Mouse (Mus musculus): ENCODE data around the gene Gm8298. TPM values are rescaled to one million over a fixed set of nuclear protein-coding genes. Genes with fewer than 3 reads are reported as not detected.
"Not testable (repeated sequence)": the region's sequence is repeated elsewhere in the genome, so short reads cannot be mapped to it uniquely, and the experiment has no call there.

Gene Gm8298
- polyA plus RNA-seq (2021): not detected

DNA sequence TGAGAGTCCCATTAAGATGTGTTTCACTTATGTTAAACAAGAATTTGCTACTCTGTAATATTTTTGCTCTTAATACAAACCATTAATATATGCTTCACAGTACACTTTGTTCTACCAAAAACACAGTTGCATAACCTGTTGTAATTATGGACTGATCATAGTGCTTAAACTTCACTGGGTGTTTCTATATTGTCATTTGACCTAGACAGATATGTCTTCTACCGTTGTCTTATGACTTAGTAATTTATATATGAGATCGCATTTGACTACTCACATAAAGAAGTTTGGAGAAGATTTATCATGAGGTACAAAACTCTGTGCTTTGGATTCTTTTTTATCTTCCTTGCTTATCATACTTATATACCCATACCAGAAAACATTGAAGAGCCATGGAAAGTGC, at the start of gene Gm8298:
Gene Gm8298 (plus strand): TSS at position 301 of the 400 bp plus-strand sequence.
- POLR2A ChIA-PET: no interaction called here

DNA sequence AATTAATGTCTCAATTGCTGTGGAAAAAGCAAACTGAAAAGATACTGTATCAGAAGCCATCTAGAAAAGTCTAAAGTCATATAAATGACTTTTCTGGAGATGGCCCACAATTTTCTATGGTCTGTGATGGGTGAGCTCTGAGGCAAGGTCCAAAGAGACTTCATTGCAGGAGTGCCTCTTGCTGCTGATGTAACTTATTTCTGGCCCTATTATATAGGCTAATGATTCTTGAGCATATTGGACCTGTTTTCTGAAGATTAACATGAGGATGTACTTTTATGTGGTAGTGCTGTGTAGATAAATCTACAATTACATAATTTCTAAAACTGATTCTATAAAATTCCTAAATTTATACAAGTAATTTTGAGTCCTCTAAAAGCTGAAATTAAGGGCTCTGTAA, 47.7 kb upstream of the Gm8298 start:
- TF ChIP-seq CTCF (IDR thresholded peaks at IDR 0.05): no peak
- ChIA-PET CTCF (no interaction called here), POLR2A (no interaction called here)
- no peak for DNase-seq (ENCODE audit: low read depth, low spot score)
- no peak for ATAC-seq
- in situ Hi-C loops (cut with MboI; ENCODE audit: low pct_unique_long_range_greater_than_20kb): no loop called here
- H3K27me3 ChIP-seq: peaks cover 4% of the 10 kb centered on the region

More for the DNA sequence above, at the start of gene Gm8298:
- DNase-seq (ENCODE audit: low read depth, low spot score) (no peak), ATAC-seq (no peak)
- in situ Hi-C loops (cut with MboI; ENCODE audit: low pct_unique_long_range_greater_than_20kb): loop anchor here (25.0 kb wide), 1 partner anchor 673 kb away; the partner anchor contains the start of gene Gpr87
- CTCF ChIA-PET: no interaction called here
- no peaks in the 10 kb centered on the region for H3K27me3 ChIP-seq
- TF ChIP-seq CTCF (IDR thresholded peaks at IDR 0.05): no peak

DNA sequence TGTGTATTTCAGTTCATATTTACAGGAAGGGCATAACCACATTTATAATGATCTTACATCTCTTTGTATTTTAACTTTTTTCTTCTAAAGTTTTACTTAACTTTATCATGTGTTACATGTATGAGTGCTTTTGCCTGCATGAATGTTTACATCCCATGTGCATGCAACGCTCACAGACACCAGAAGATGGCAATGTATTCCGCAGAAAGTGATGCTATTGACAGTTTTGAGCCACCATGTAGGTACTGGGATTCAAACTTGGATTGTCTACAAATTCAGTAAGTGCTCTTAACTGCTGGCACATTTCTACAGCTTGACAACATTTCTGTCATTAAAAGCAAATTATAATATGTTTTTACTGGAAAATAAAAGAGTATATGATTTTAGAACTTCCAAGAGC, 9.9 kb downstream of the Gm8298 start:
- ChIA-PET CTCF (interaction anchor here (0.7 to 4.2 kb wide), 18 partner anchors 8 to 892 kb away, joined by 3 to 28 read pairs (median 4); no protein-coding TSS in a partner anchor), POLR2A (interaction anchor here (0.6 kb wide), 1 partner anchor 13 kb away, joined by 3 read pairs; no protein-coding TSS in a partner anchor)
- DNase-seq (ENCODE audit: low read depth, low spot score) (peak; percentile 15), ATAC-seq (no peak)
- in situ Hi-C loops (cut with MboI; ENCODE audit: low pct_unique_long_range_greater_than_20kb): loop anchor here (5.0 to 25.0 kb wide), 6 partner anchors 184 to 897 kb away; partner anchors contain the start of gene Gpr87
- peaks cover 7% of the 10 kb centered on the region for H3K27me3 ChIP-seq
- peak; percentile 86 for TF ChIP-seq CTCF (IDR thresholded peaks at IDR 0.05)

DNA sequence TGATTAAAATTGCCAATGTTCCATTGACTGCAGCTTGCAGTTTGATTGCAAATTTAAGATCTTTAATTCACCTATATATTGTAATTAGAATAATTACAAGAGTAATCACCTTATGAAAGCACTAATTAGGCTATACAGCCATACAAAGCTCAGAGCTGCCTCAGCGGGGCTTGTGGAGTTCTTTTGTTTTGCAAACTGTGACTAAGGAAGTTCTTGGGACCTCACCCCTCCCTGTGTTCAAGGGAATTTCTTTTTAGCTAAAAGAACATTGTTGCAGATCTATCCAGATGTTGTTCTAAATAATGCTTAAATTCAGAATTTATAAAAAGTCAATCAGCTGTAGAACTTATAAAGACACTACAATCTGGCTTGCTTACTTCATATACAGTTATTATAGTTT, 16.8 kb downstream of the Gm8298 start:
- CTCF ChIA-PET; DNase-seq (ENCODE audit: low read depth, low spot score); ATAC-seq; POLR2A ChIA-PET; H3K27me3 ChIP-seq: not testable (repeated sequence)
- in situ Hi-C loops (cut with MboI; ENCODE audit: low pct_unique_long_range_greater_than_20kb): loop anchor here (10.0 kb wide), 2 partner anchors 177 to 637 kb away; no protein-coding TSS in a partner anchor

DNA sequence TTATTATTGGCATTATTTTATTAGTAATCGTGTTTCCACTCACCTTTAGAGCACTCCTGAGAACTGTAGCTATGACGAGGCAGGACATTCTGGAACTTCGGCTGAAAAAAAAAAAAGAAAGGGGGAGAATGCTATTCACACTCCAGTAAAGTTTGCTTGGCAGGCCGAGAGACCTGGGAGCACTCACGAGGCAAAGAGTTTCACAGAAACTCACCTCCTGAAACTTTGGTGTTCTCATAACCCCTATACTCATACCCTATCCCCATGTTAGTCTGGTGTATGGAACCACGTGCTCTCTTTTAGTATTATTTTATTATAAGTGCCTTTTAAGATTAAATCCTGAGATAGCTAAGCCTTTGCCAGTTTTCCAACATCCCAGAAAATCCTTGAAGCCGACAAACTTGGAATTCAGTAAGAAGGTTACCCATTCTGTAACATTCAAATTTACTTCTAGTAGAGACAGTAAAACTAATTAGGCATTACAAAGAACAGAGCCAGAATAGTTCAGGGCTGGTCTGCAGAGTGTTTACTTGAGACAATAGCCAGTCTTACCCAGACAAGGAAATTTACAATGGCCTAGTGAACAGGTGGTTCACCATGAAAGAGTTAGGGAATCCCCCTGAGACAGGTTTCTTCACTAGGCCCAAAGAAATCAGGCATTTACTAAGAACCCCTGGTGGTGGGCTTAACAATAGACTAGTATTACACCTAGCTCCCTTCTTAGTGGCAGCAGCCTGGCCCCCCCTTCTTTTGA, 19.1 kb downstream of the Gm8298 start:
- DNase-seq (ENCODE audit: low read depth, low spot score); POLR2A ChIA-PET; H3K27me3 ChIP-seq; ATAC-seq: not testable (repeated sequence)
- CTCF ChIA-PET: interaction anchor here (1.5 kb wide), 1 partner anchor 10 kb away, joined by 6 read pairs; no protein-coding TSS in a partner anchor
- in situ Hi-C loops (cut with MboI; ENCODE audit: low pct_unique_long_range_greater_than_20kb): loop anchor here (10.0 kb wide), 2 partner anchors 175 to 635 kb away; no protein-coding TSS in a partner anchor

DNA sequence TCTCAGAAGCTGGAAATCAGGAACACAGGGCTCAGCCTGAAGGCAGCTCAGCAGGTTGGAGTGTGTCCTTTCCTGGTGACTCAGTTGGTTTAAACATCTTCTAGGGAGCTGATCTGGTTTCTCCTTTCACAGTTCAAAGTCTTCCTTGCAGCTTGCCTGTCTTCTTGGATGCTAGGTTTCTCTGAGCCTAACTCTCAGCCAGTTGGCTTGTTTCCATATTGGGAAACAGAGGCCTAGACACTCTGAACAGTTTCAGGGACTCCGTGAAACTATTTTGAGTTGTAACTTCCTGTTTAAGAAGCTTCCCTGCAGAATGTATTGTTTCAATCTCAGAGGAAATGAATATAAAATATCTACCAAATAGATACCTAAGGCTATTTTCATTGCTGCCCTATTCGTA, 32.4 kb downstream of the Gm8298 start:
- TF ChIP-seq CTCF (IDR thresholded peaks at IDR 0.05): no peak
- no peak for ATAC-seq

DNA sequence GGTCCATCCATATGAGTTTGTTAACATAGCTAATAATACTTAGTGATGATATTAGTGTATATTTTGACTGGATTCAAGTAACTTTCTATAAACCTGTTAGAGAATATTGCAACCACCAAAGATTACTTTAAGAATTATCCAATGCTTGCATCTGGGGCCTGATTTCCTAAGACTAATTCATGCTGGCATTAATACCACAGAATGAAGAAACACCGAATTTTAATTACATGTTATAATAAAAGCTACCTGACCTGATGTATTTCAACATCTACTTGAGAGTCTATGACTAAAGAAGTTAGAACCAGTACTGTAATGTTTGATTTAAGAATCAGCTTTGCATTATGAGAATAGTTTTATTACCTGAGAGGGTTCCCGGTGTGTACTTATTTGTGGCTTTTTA, 64.1 kb downstream of the Gm8298 start, which contains the start of gene C130079G13Rik:
Gene C130079G13Rik (plus strand): TSS at position 301 of the 400 bp plus-strand sequence.
- ChIA-PET CTCF (no interaction called here), POLR2A (no interaction called here)
- TF ChIP-seq CTCF (IDR thresholded peaks at IDR 0.05): no peak
- in situ Hi-C loops (cut with MboI; ENCODE audit: low pct_unique_long_range_greater_than_20kb): no loop called here
- peaks cover 6% of the 10 kb centered on the region for H3K27me3 ChIP-seq
- no peak for DNase-seq (ENCODE audit: low read depth, low spot score)
- no peak for ATAC-seq

More for the DNA sequence above, 32.4 kb downstream of the Gm8298 start:
- ChIA-PET POLR2A (no interaction called here), CTCF (no interaction called here)
- DNase-seq (ENCODE audit: low read depth, low spot score): no peak
- in situ Hi-C loops (cut with MboI; ENCODE audit: low pct_unique_long_range_greater_than_20kb): no loop called here
- H3K27me3 ChIP-seq: no peaks in the 10 kb centered on the region

Other genes with a start within 250 kb of the Gm8298 start
- not detected for gene Gm5538, start 131.3 kb upstream of the Gm8298 start, polyA plus RNA-seq (2021)
- not detected for gene C130079G13Rik, start 64.2 kb downstream of the Gm8298 start, polyA plus RNA-seq (2021)
- gene Aadacl2, start 145.7 kb downstream of the Gm8298 start, polyA plus RNA-seq (2021): not detected
- gene Aadac, start 164.7 kb downstream of the Gm8298 start, polyA plus RNA-seq (2021): not detected
- not detected for gene Sucnr1, start 220.8 kb downstream of the Gm8298 start, polyA plus RNA-seq (2021)

Measured in Patski (cell line).